Mouse (Mus musculus) hindbrain, embryonic 15.5 days (tissue): Measurements from ENCODE around the gene Prr36. TPM values are rescaled to one million over a fixed set of nuclear protein-coding genes. Genes with fewer than 3 reads are reported as not detected.
"Not testable (repeated sequence)": the region's sequence is repeated elsewhere in the genome, so short reads cannot be mapped to it uniquely, and the experiment has no call there.

Source experiments
- ATAC-seq: fragments of 200-750 bp; cut with Nextera tagmentation; 2 replicates; pipeline ENCODE4 v1.8.0; 2017; ENCODE audit warnings: low read depth, moderate number of reproducible peaks, moderate TSS enrichment; ENCODE audit not compliant: low FRiP score
- H3K27ac ChIP-seq: fragments of 300-500 bp; sonication (generic); replicated peaks from 2 replicates; pipeline ENCODE4 v1.5.1; 2015; ENCODE audit warnings: mild to moderate bottlenecking, inconsistent platforms
- H3K27me3 ChIP-seq: fragments of 300-500 bp; sonication (generic); 2 replicates; pipeline ENCODE4 v1.6.1; 2015; ENCODE audit warnings: control low read depth, inconsistent platforms
- H3K36me3 ChIP-seq: fragments of 300-500 bp; sonication (generic); 2 replicates; pipeline ENCODE4 v1.6.1; 2015; ENCODE audit warnings: control low read depth, inconsistent platforms
- H3K4me1 ChIP-seq: fragments of 300-500 bp; sonication (generic); replicated peaks from 2 replicates; pipeline ENCODE4 v1.6.1; 2015; ENCODE audit warnings: control low read depth, inconsistent platforms
- H3K4me2 ChIP-seq: fragments of 300-500 bp; sonication (generic); 2 replicates; pipeline ENCODE4 v1.6.1; 2015; ENCODE audit warnings: moderate library complexity, mild to moderate bottlenecking, inconsistent platforms
- H3K4me3 ChIP-seq: fragments of 300-500 bp; sonication (generic); 2 replicates; pipeline ENCODE4 v1.5.1; 2015; ENCODE audit warnings: mild to moderate bottlenecking, inconsistent platforms
- H3K9ac ChIP-seq: fragments of 300-500 bp; sonication (generic); 2 replicates; pipeline ENCODE4 v1.6.1; 2015; ENCODE audit warnings: inconsistent platforms
- H3K9me3 ChIP-seq: fragments of 300-500 bp; sonication (generic); 2 replicates; pipeline ENCODE4 v1.6.1; 2016; ENCODE audit warnings: control low read depth, inconsistent platforms
- WGBS: fragments of 180-500 bp; shearing (Covaris S2); methylation state at CpG from one replicate; pipeline ENCODE4 v1.1.7; 2015; 5-methylcytosine and 5-hydroxymethylcytosine counted together
- polyA plus RNA-seq: library from polyadenylated mRNA; unstranded; fragments of >200 nt; fragmentation: Nextera tagmentation; extraction: Ambion mirVana; gene quantifications from 2 replicates; pipeline ENCODE4 v1.2.1, GENCODE M21; 2015

Prr36 gene
- polyA plus RNA-seq: 51.1 and 53.0 TPM in 2 replicates

DNA sequence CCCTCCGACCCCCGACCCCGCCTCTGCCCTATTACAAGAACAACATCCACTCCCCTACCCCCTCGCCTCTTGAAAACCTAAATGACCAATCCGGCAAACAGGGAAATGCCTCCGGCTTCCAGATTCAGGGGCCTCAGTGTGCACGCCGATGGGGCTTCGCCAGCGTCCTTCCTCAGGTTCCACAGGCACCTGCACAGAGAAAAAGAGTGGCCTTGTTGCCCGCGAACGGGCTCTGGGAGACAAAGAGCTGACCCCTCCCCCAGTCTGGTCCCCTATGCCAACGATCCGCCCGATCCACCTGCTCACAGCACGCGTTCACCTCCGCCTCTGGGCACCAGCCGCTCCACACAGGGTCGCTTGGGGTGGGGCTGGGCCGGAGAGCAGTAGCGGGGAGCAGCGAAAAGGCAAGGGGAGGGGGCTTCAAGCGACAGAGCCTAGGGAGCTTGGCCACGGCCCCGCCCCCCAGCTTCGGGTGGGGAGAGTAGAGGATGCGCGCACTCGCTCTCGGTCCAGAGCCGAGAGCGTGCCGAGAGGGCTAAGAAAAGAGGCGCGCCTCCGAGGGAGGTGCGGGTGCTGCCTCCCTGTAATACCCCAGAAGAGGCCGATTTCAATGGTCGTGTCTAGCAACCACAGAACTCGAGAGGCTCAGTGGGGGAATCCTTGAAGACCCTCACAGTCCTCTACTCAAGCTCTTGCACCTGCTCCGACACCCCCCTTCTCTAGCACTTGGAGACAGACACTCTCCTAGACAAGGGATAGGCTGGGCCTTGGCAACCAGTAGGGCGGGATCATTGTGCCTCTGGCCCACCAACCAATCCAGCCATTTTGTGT, at the start of gene Prr36:
Gene Prr36 (minus strand): TSS at position 669 of the 831 bp plus-strand sequence.
- H3K9ac ChIP-seq: peak within 1 kb of the TSS; percentile 84
- H3K27me3 ChIP-seq: no peaks in the 10 kb centered on the region
- peak; percentile 90 for ATAC-seq
- peak within 1 kb of the TSS; percentile 82 for H3K4me3 ChIP-seq
- H3K4me1 ChIP-seq: peaks cover 46% of the 10 kb centered on the region
- WGBS: under 1% methylated on average over 44 of the region's 44 CpGs
- H3K36me3 ChIP-seq: peaks cover 3% of the 10 kb centered on the region; the same call in 1 of the 2 replicates
- H3K27ac ChIP-seq: peak within 1 kb of the TSS; percentile 97
- H3K9me3 ChIP-seq: no peaks in the 10 kb centered on the region
- peak within 1 kb of the TSS; percentile 97 for H3K4me2 ChIP-seq

DNA sequence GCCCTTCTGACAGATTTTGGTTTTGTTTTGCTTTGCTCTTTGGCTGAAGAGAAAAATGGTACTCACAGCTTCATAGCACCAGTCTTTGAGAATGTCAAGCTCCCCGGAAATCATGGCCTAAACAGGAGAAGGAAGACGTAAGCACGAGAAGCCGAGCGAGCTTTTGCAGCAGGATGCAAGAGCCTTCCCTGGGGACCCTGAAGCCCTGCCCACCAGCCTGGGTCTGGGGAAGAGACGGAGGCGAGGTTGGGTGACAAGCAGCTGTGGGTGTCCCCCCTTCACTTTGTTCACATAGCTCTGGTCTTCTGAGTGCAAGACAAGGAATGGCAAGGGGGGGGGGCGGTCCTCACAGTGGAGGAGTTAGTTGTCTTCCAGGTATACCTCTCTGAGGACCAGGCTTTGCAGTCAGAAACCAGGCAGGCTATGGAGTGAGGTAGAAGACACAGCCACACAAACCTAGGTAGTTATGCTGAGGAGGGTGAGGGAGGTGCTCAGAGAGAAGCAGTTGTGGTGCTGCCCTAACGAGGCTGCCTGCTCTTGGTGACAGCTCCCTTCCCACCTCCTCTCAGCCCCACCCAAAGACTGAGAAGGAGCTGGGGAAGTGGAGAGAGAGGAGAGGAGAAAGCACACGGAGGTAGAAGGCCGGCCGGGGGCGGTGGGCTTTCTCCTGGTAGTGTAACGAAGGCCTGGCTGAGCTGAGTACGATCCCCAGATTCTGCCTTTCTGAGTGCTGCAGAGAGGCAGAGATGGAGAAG, 48.1 kb upstream of the Prr36 start:
- Histone ChIP-seq H3K9ac (no peak overlapping the region), H3K4me3 (no peak overlapping the region), H3K4me1 (no peaks in the 10 kb centered on the region), H3K4me2 (no peak overlapping the region), H3K27ac (no peak overlapping the region), H3K27me3 (no peaks in the 10 kb centered on the region), H3K9me3 (no peaks in the 10 kb centered on the region), H3K36me3 (peaks cover 73% of the 10 kb centered on the region)
- no peak for ATAC-seq
- 95% methylated on average over 15 of the region's 15 CpGs for WGBS

DNA sequence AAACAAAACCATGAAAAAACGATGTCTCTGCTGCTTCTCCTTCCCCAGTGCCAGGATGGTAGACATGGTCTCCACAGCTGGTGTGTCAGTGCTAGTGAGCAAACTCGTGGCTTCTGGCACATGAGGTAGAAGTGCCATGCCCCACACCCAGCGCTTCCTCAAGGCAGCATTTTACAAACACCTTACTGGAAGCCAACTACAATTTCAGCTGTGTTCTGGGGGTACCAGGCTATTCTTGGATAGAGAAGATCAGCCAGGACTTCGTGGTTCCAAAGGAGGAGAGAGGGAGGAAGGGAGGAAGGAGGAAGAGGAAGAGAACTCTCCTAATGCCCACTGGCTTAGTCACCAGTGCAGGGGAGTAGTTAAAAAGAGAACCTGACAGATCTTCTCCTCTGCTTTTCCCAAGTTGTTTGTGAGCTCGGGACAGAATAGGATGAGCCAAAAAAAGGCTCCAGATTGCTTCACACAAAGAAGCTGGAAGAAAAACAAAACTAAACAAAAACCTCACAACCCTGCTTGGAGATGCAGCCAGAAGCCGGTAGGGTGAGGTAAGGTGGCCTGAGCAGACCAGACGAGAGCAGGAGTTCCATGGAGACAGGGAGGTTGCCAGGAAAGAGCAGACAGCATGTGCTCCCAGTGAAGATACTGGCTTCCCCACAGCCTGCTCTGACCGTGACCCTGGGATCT, 46.0 kb upstream of the Prr36 start:
- no peak overlapping the region for H3K4me2 ChIP-seq
- no peaks in the 10 kb centered on the region for H3K27me3 ChIP-seq
- H3K9ac ChIP-seq: no peak overlapping the region
- H3K27ac ChIP-seq: no peak overlapping the region
- ATAC-seq: no peak
- peaks cover 71% of the 10 kb centered on the region for H3K36me3 ChIP-seq
- no peak overlapping the region for H3K4me3 ChIP-seq
- peaks cover 10% of the 10 kb centered on the region; the same call in 1 of the 2 replicates for H3K4me1 ChIP-seq
- no peaks in the 10 kb centered on the region for H3K9me3 ChIP-seq
- 88% methylated on average over 8 of the region's 8 CpGs for WGBS

DNA sequence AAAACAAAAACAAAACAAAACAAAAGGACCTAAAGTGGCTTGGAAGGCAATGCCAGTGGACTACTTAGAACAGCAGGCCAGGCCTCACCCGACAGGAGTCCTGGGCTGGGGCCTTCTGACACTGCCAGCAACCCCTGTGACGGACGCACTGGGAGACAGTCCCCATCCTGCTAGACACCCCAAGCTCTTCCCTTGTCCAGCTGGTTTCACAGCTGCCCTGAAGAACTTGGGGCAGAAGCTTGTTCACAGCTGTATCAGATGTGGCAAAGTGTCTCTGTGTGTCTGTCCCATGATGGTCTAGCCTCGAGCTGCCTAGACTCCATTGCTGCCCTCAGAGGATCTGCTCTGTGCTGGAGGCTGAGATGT, 42.5 kb upstream of the Prr36 start:
- no peak for ATAC-seq
- Histone ChIP-seq H3K4me2 (peak overlapping the region; percentile 74; the same call in 1 of the 2 replicates), H3K27ac (peak overlapping the region; percentile 95), H3K9me3 (no peaks in the 10 kb centered on the region), H3K9ac (peak overlapping the region; percentile 80; the same call in 1 of the 2 replicates), H3K4me3 (peak overlapping the region; percentile 79; the same call in 1 of the 2 replicates), H3K36me3 (peaks cover 53% of the 10 kb centered on the region), H3K4me1 (peaks cover 35% of the 10 kb centered on the region), H3K27me3 (no peaks in the 10 kb centered on the region)
- 79% methylated on average over 4 of the region's 4 CpGs for WGBS

DNA sequence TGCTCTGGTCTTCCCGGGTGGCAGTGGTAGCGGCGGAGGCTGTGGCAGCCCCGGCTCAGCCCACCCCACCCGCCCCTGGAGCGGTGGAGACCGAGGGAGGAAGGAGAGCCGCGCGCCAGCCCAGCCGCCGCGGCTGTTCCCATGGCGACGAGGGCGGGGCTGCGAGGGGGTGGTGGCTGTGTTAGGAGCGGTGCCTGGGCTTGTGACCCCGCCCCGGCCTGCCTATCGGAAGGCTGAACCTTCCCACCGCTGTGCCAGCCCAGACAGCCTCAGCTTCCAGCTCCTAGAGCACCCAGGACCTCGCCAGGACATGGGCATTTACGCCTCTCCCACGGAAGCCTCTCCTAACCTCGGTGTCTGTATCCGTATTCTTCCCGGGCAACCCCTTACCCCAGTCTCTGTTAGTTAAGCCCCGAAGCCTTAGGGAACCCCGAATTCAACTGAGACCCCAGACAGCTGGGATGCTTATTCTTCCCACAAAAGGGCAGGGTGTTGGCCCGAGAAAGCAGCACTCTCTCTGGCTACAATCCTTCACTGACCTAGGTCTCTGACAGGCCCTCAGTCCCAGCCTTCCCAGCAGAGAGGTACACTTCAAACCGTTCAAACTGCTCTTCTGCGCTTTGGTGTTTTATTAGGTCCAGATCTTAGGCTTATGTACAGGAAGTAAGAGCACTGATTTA, 42.0 kb upstream of the Prr36 start, which contains the start of gene Ctxn1:
Gene Ctxn1 (minus strand): TSS at position 150 of the 680 bp plus-strand sequence.
- H3K4me3 ChIP-seq: peak within 1 kb of the TSS; percentile 79
- H3K36me3 ChIP-seq: peaks cover 52% of the 10 kb centered on the region
- no peaks in the 10 kb centered on the region for H3K27me3 ChIP-seq
- H3K27ac ChIP-seq: peak within 1 kb of the TSS; percentile 95
- H3K4me2 ChIP-seq: peak within 1 kb of the TSS; percentile 74
- 6% methylated on average over 31 of the region's 33 CpGs for WGBS
- H3K4me1 ChIP-seq: peaks cover 40% of the 10 kb centered on the region
- peak; percentile 91 for ATAC-seq
- no peaks in the 10 kb centered on the region for H3K9me3 ChIP-seq
- H3K9ac ChIP-seq: peak within 1 kb of the TSS; percentile 80

DNA sequence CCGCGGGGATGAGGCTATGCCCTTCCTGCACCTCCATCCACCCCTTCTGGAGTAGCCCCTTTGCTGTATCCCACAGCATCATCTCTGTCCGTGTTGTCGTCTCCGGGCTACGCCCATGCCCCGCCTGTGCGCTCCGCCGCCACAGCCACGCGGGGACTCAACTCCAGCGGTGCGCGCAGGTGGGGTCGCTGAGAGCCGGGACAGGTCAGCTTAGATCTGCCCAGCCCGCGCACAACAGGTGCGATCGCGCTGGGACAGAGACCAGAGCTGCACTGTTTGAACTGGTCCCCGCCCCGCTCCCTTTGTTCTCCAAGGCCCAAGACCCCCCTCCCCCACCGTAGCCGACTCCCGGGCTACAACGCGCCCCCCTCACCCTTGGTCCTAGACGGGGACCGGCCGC, 41.4 kb upstream of the Prr36 start:
- ATAC-seq: peak; percentile 75
- Histone ChIP-seq H3K27me3 (no peaks in the 10 kb centered on the region), H3K27ac (peak overlapping the region; percentile 95), H3K9ac (peak overlapping the region; percentile 80), H3K9me3 (no peaks in the 10 kb centered on the region), H3K4me3 (peak overlapping the region; percentile 79), H3K36me3 (peaks cover 47% of the 10 kb centered on the region), H3K4me2 (peak overlapping the region; percentile 74), H3K4me1 (peaks cover 45% of the 10 kb centered on the region)
- WGBS: under 1% methylated on average over 31 of the region's 32 CpGs

DNA sequence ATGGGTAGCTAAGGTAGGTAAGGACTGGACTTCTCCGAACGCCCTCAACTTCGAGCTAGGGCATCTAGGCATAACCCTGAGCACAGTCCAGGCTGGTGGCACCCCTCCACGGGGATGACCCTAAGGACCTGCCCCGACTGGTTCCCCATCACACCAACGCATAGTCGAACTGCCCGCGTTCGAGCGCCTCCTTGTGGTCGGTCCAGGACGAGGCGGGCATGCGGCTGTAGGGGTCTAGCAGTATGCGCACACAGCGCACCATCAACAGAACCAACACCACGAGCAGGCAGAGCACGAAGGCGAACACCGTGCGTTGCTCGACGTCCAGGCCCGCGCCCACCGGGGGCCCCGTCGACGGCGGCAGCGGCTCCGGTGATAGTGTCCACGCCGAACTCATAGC, 41.0 kb upstream of the Prr36 start:
- Histone ChIP-seq H3K36me3 (peaks cover 43% of the 10 kb centered on the region), H3K9ac (peak overlapping the region; percentile 80), H3K9me3 (no peaks in the 10 kb centered on the region), H3K27ac (peak overlapping the region; percentile 95), H3K4me3 (peak overlapping the region; percentile 79), H3K4me1 (peaks cover 48% of the 10 kb centered on the region), H3K27me3 (no peaks in the 10 kb centered on the region), H3K4me2 (peak overlapping the region; percentile 74)
- 3% methylated on average over 35 of the region's 35 CpGs for WGBS
- ATAC-seq: peak; percentile 54

DNA sequence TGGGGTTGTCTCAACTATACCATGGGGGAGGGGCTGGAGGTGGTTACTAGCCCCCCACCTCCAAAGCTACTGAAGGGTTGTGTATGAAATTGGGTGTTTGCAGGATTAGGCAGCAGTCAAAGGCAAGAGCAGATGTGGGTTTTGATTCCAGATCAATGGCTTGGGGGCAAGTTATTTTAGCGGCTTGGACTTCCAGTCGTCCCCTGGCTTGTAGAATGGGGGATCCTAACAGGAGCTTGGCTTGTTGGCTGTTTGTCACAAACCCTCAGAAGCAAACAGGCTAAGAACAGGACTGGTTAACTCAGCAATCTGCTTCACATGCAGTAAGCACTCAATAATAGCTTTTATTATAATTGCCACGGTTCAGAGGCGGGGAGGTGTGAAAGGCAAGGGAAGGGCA, 40.1 kb upstream of the Prr36 start:
- H3K27me3 ChIP-seq: no peaks in the 10 kb centered on the region
- peaks cover 41% of the 10 kb centered on the region for H3K36me3 ChIP-seq
- peak overlapping the region; percentile 95 for H3K27ac ChIP-seq
- peak overlapping the region; percentile 80 for H3K9ac ChIP-seq
- peaks cover 50% of the 10 kb centered on the region for H3K4me1 ChIP-seq
- H3K9me3 ChIP-seq: no peaks in the 10 kb centered on the region
- 56% methylated on average over 4 of the region's 4 CpGs for WGBS
- ATAC-seq: no peak
- peak overlapping the region; percentile 79 for H3K4me3 ChIP-seq
- peak overlapping the region; percentile 74 for H3K4me2 ChIP-seq

DNA sequence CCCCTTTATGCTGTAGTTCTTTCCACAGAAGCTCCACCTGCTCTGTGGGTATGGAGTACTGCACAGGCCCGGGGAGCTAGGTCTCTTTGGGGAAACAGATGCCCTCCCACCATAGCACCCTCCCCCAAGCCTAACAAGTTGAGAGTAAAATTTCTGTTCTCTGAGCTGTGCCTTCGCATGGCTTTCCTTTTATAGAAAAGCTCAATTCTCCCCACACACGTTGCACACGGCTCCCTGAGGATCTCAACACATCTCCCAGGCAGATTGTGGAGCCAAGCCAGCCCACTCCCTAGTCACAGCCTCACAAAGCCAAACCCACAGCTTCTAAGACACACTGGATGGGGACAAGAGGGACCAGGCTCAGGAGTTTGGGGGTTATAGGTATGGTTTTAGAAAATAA, 39.7 kb upstream of the Prr36 start:
- Histone ChIP-seq H3K4me1 (peaks cover 53% of the 10 kb centered on the region), H3K36me3 (peaks cover 37% of the 10 kb centered on the region), H3K27ac (peak overlapping the region; percentile 95), H3K4me3 (peak overlapping the region; percentile 79), H3K27me3 (no peaks in the 10 kb centered on the region), H3K9ac (peak overlapping the region; percentile 80), H3K9me3 (no peaks in the 10 kb centered on the region), H3K4me2 (peak overlapping the region; percentile 74)
- ATAC-seq: no peak
- 41% methylated on average over 4 of the region's 4 CpGs for WGBS

DNA sequence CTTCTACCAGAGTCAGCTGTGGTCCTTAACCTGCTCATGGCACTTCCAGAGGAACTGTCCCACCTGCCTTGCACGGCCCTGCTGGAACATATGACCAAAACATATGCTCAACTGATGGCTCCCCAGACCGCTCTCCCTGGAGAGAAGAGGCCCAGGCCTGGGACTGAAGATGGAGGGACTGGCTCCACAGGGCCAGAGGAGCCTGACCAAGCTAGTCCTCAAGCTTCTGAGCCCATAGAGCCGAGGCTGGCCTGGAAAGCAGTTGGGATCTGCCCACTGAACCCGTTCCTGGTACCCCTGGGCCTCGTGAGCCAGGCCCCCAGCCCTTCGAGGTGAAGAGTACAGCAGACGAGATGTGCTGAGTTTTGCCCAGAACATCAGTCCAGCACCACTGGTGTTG, 38.2 kb upstream of the Prr36 start:
- H3K27ac ChIP-seq, H3K9me3 ChIP-seq, ATAC-seq, H3K4me2 ChIP-seq, H3K27me3 ChIP-seq, H3K4me3 ChIP-seq, H3K9ac ChIP-seq: not testable (repeated sequence)
- WGBS: 92% methylated on average over 7 of the region's 7 CpGs
- H3K4me1 ChIP-seq: peaks cover 53% of the 10 kb centered on the region
- peaks cover 29% of the 10 kb centered on the region for H3K36me3 ChIP-seq

DNA sequence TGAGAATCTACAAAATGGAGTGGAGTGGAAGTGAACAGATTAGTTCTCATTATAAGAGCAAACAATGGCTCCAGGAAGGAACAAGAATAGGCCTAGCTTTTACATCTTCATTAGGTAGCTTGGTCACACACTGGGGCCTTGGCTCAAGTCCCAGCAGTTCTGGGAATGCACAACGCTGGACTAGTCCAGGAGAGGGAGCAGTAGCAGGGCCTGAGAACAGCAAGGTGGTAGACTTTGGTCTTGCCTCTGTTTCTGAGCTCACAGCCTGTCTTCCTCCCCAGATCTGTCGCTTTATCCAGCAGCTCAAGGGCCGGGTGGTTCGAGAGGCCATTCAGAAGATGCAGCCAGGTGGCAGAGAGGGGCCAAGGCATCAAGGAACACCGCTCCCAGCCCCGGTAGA, 36.7 kb upstream of the Prr36 start:
- no peak for ATAC-seq
- peaks cover 46% of the 10 kb centered on the region for H3K4me1 ChIP-seq
- WGBS: 67% methylated on average over 6 of the region's 6 CpGs

More for the DNA sequence above, 36.7 kb upstream of the Prr36 start:
- H3K9ac ChIP-seq: peak overlapping the region; percentile 7
- peak overlapping the region; percentile 92 for H3K27ac ChIP-seq
- no peaks in the 10 kb centered on the region for H3K27me3 ChIP-seq
- H3K4me3 ChIP-seq: peak overlapping the region; percentile 57
- H3K9me3 ChIP-seq: no peaks in the 10 kb centered on the region
- peak overlapping the region; percentile 68 for H3K4me2 ChIP-seq
- H3K36me3 ChIP-seq: peaks cover 20% of the 10 kb centered on the region
